Mouse (Mus musculus) E14TG2a.4 (cell line): Measurements from ENCODE around the gene Gm28374.

Source experiments
- H3K27me3 ChIP-seq: 2 replicates; pipeline ENCODE4 v1.6.1; 2014; ENCODE audit warnings: low read length, control low read depth; ENCODE audit not compliant: insufficient read depth
- H3K36me3 ChIP-seq: 2 replicates; pipeline ENCODE4 v1.6.1; 2014; ENCODE audit warnings: low read length, control low read depth; ENCODE audit not compliant: insufficient read depth
- H3K4me1 ChIP-seq: replicated peaks from 2 replicates; pipeline ENCODE4 v1.6.1; 2014; ENCODE audit warnings: low read depth, low read length, control low read depth
- H3K4me3 ChIP-seq: replicated peaks from 2 replicates; pipeline ENCODE4 v1.5.1; 2014; ENCODE audit warnings: mild to moderate bottlenecking, low read length
- H3K9me3 ChIP-seq: 2 replicates; pipeline ENCODE4 v1.6.1; 2014; ENCODE audit warnings: low read length, control low read depth
- CTCF ChIP-seq: conservative IDR thresholded peaks from 2 replicates; pipeline ENCODE4 v1.5.1; 2014; ENCODE audit warnings: low read length
- NANOG ChIP-seq: IDR thresholded peaks from 2 replicates; pipeline ENCODE4 v1.6.1; 2014; ENCODE audit warnings: borderline replicate concordance, low read length, mixed read lengths
- POU5F1 ChIP-seq: IDR thresholded peaks from 2 replicates; pipeline ENCODE4 v1.6.1; 2014; ENCODE audit warnings: low read length, borderline replicate concordance

The Gm28374 gene

GRCm38 (mm10) chr19:6118677-6119185, 36.7 kb upstream of the Gm28374 start:
- peaks cover 38% of the 10 kb centered on the region for H3K36me3 ChIP-seq
- H3K9me3 ChIP-seq = no peaks in the 10 kb centered on the region
- no peak for TF ChIP-seq POU5F1
- no peak for TF ChIP-seq NANOG
- TF ChIP-seq CTCF = no peak
- no peaks in the 10 kb centered on the region for H3K27me3 ChIP-seq
- peak overlapping the region; percentile 95 for H3K4me3 ChIP-seq
- peaks cover 84% of the 10 kb centered on the region for H3K4me1 ChIP-seq

- Histone ChIP-seq H3K9me3 (no peaks in the 10 kb centered on the region), H3K4me1 (peaks cover 78% of the 10 kb centered on the region), H3K36me3 (peaks cover 44% of the 10 kb centered on the region), H3K27me3 (no peaks in the 10 kb centered on the region), H3K4me3 (peak within 1 kb of the TSS; percentile 95)
- no peak for TF ChIP-seq CTCF
- no peak for TF ChIP-seq POU5F1
- TF ChIP-seq NANOG = no peak
Measured at GRCm38 (mm10) chr19:6117986-6118676, 36.1 kb upstream of the Gm28374 start, which contains the start of gene Sac3d1. Gene Sac3d1, minus strand, starts transcription at chr19:6118650.

- peak overlapping the region; percentile 95 for H3K4me3 ChIP-seq
- no peaks in the 10 kb centered on the region for H3K27me3 ChIP-seq
- peaks cover 73% of the 10 kb centered on the region for H3K4me1 ChIP-seq
- no peak for TF ChIP-seq POU5F1
- no peak for TF ChIP-seq NANOG
- TF ChIP-seq CTCF = no peak
- H3K9me3 ChIP-seq = no peaks in the 10 kb centered on the region
- peaks cover 51% of the 10 kb centered on the region for H3K36me3 ChIP-seq
Measured at GRCm38 (mm10) chr19:6117346-6117985, 35.4 kb upstream of the Gm28374 start.

GRCm38 (mm10) chr19:6116113-6116850, 34.2 kb upstream of the Gm28374 start:
- Histone ChIP-seq H3K4me3 (peak overlapping the region; percentile 95), H3K4me1 (peaks cover 61% of the 10 kb centered on the region)
- TF ChIP-seq CTCF (no peak), POU5F1 (no peak), NANOG (no peak)

GRCm38 (mm10) chr19:6113116-6113515, 31.1 kb upstream of the Gm28374 start:
- no peak overlapping the region for H3K4me3 ChIP-seq
- no peaks in the 10 kb centered on the region for H3K9me3 ChIP-seq
- H3K4me1 ChIP-seq = peaks cover 40% of the 10 kb centered on the region
- TF ChIP-seq CTCF (no peak), NANOG (no peak), POU5F1 (no peak)
- H3K36me3 ChIP-seq = peaks cover 76% of the 10 kb centered on the region
- H3K27me3 ChIP-seq = no peaks in the 10 kb centered on the region

More at GRCm38 (mm10) chr19:6116113-6116850, 34.2 kb upstream of the Gm28374 start:
- H3K9me3 ChIP-seq = no peaks in the 10 kb centered on the region
- H3K36me3 ChIP-seq = peaks cover 63% of the 10 kb centered on the region
- no peaks in the 10 kb centered on the region for H3K27me3 ChIP-seq

GRCm38 (mm10) chr19:6105586-6105985, 23.5 kb upstream of the Gm28374 start, which contains the start of gene Naaladl1:
Gene Naaladl1, plus strand, starts transcription at chr19:6105782.
- Histone ChIP-seq H3K4me1 (peaks cover 47% of the 10 kb centered on the region), H3K4me3 (no peak within 1 kb of the TSS), H3K36me3 (peaks cover 48% of the 10 kb centered on the region), H3K27me3 (no peaks in the 10 kb centered on the region), H3K9me3 (no peaks in the 10 kb centered on the region)
- TF ChIP-seq NANOG = no peak
- TF ChIP-seq CTCF = no peak
- no peak for TF ChIP-seq POU5F1

- no peaks in the 10 kb centered on the region for H3K9me3 ChIP-seq
Measured at GRCm38 (mm10) chr19:6104476-6104875, 22.4 kb upstream of the Gm28374 start.

GRCm38 (mm10) chr19:6102169-6102853, 20.3 kb upstream of the Gm28374 start:
- TF ChIP-seq CTCF = no peak
- TF ChIP-seq POU5F1 = no peak
- no peak for TF ChIP-seq NANOG
- Histone ChIP-seq H3K9me3 (no peaks in the 10 kb centered on the region), H3K4me3 (no peak overlapping the region), H3K36me3 (peaks cover 59% of the 10 kb centered on the region), H3K4me1 (peaks cover 53% of the 10 kb centered on the region), H3K27me3 (no peaks in the 10 kb centered on the region)

More at GRCm38 (mm10) chr19:6104476-6104875, 22.4 kb upstream of the Gm28374 start:
- Histone ChIP-seq H3K4me3 (no peak overlapping the region), H3K27me3 (no peaks in the 10 kb centered on the region), H3K36me3 (peaks cover 54% of the 10 kb centered on the region), H3K4me1 (peaks cover 57% of the 10 kb centered on the region)
- no peak for TF ChIP-seq CTCF
- TF ChIP-seq NANOG = no peak
- TF ChIP-seq POU5F1 = no peak
